Mouse (Mus musculus) kidney, postnatal 25 days (tissue): Measurements from ENCODE around the gene Bphl.
A peak's percentile ranks its signal among the peaks of the same experiment; 100 is the strongest.
"Not testable (repeated sequence)": the region's sequence is repeated elsewhere in the genome, so short reads cannot be mapped to it uniquely, and the experiment has no call there.

Experiments used
- DNase-seq, 2 experiments: peaks; one replicate each; pipeline ENCODE4 v3.0.0; 2021; ENCODE audit warnings: mixed read lengths in 2 of 2

The Bphl gene

GRCm38 (mm10) chr13:34053673-34054282 lies 16.4 kb downstream of the Bphl start:
- DNase-seq, result no peak

- peak in 1 of 2 experiments; percentile 59 for DNase-seq
Observed at GRCm38 (mm10) chr13:34054391-34054790, 17.0 kb downstream of the Bphl start.

GRCm38 (mm10) chr13:34054983-34055382 lies 17.6 kb downstream of the Bphl start:
- DNase-seq, result peak in 1 of 2 experiments; percentile 33

- peak in 1 of 2 experiments; percentile 19 for DNase-seq
Observed at GRCm38 (mm10) chr13:34057252-34057651, 19.9 kb downstream of the Bphl start.

GRCm38 (mm10) chr13:34060061-34060460 lies 22.7 kb downstream of the Bphl start:
- DNase-seq, result peak in 1 of 2 experiments; percentile 50

GRCm38 (mm10) chr13:34062466-34062865 lies 25.1 kb downstream of the Bphl start:
- peak in 1 of 2 experiments; percentile 39 for DNase-seq

- DNase-seq, result peak in 1 of 2 experiments; percentile 44
Observed at GRCm38 (mm10) chr13:34066351-34066750, 29.0 kb downstream of the Bphl start.

GRCm38 (mm10) chr13:34070296-34070695 lies 32.9 kb downstream of the Bphl start:
- peak in 1 of 2 experiments; percentile 46 for DNase-seq

- DNase-seq, result peak in 1 of 2 experiments; percentile 28
Observed at GRCm38 (mm10) chr13:34071836-34072235, 34.4 kb downstream of the Bphl start.

- DNase-seq, result no peak
Observed at GRCm38 (mm10) chr13:34072847-34073246, 35.5 kb downstream of the Bphl start.

GRCm38 (mm10) chr13:34074441-34074840 lies 37.0 kb downstream of the Bphl start:
- DNase-seq, result not testable (repeated sequence)

- not testable (repeated sequence) for DNase-seq
Observed at GRCm38 (mm10) chr13:34075893-34076292, 38.5 kb downstream of the Bphl start.

- DNase-seq, result peak; percentile 42 to 52
Observed at GRCm38 (mm10) chr13:34076561-34077491, 39.4 kb downstream of the Bphl start.

- DNase-seq, result peak; percentile 91 to 95
Observed at GRCm38 (mm10) chr13:34077492-34078271, 40.3 kb downstream of the Bphl start, which contains the start of gene Tubb2a. Gene Tubb2a, minus strand, starts transcription at chr13:34078007.

- no peak for DNase-seq
Observed at GRCm38 (mm10) chr13:34078500-34079280, 41.3 kb downstream of the Bphl start.

- no peak for DNase-seq
Observed at GRCm38 (mm10) chr13:34079801-34080200, 42.4 kb downstream of the Bphl start.

- no peak for DNase-seq
Observed at GRCm38 (mm10) chr13:34081926-34082325, 44.5 kb downstream of the Bphl start.

- peak; percentile 50 to 72 for DNase-seq
Observed at GRCm38 (mm10) chr13:34084026-34084750, 46.8 kb downstream of the Bphl start.

GRCm38 (mm10) chr13:34087052-34087812 lies 49.8 kb downstream of the Bphl start:
- DNase-seq, result no peak

- not testable (repeated sequence) for DNase-seq
Observed at GRCm38 (mm10) chr13:34088201-34088649, 50.8 kb downstream of the Bphl start.
